ENCODE assay signal across 19 mouse cellular contexts in the genomic region with DNA sequence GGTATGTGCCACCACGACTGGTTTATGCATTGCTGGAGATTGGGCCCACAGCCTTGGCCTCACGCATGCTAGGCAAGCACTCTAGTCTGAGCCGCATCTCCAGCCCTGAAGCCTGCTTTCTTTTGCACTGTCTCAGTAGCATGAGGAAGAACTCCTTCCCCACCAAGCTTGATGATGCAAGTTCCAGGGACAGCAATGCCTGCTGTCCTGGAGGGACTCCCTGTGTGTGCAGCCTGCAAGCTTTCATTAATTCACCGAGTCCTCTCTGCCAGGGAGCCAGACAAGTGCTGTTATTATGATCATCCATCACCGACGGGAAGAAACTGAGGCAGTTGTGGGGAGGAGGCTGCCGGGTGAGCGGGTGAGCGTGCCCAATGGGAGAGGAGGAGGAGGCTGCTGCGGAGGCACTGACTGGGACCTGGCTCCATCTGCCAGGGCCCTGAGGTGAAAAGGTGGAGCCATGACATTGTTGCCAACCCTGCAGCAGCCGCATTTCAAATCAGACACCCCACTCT. TPM values are rescaled to one million over a fixed set of nuclear protein-coding genes. Genes with fewer than 3 reads are reported as not detected.
DNase-seq lines count a peak whose midpoint lies in the region; ATAC-seq lines count a peak whose summit lies in the region.
"Had no signal": no experiment of that assay in that cellular context is flagged by ENCODE, and none has a peak within 500 bp of the region (broad histone marks: within the 10 kb centered on the region; RNA-seq: fewer than 3 reads in every experiment).

No protein-coding gene starts in this region.

- peak overlapping the region; percentile 29; the same call in 1 of the 2 replicates for H3K27ac ChIP-seq in hindbrain, embryonic 10.5 days
- H3K27ac ChIP-seq in hindbrain, embryonic 16.5 days (ENCODE audit: low read depth, low read length): no peak overlapping the region
- peak overlapping the region; percentile 46 for H3K27ac ChIP-seq in midbrain, embryonic 10.5 days (replicated peaks)
- H3K27ac ChIP-seq in midbrain, embryonic 14.5 days (replicated peaks; ENCODE audit: low read depth, low read length): no peak overlapping the region
- H3K27ac ChIP-seq in neural tube, embryonic 12.5 days: 0 out of 2 replicates have a peak overlapping the region, but pooled peaks have one; percentile 6
- no peak overlapping the region for H3K27ac ChIP-seq in neural tube, embryonic 15.5 days (replicated peaks)
- H3K27ac ChIP-seq: gastrocnemius, adult 2 months had no signal

- no peak overlapping the region for H3K4me2 ChIP-seq in hindbrain, embryonic 16.5 days (ENCODE audit: low read length)
- no peak overlapping the region for H3K4me2 ChIP-seq in midbrain, embryonic 14.5 days (ENCODE audit: low read length)
- 0 out of 2 replicates have a peak overlapping the region, but pooled peaks have one; percentile 5 for H3K4me2 ChIP-seq in neural tube, embryonic 12.5 days (replicated peaks)
- no peak overlapping the region for H3K4me2 ChIP-seq in neural tube, embryonic 15.5 days
- H3K4me2 ChIP-seq: heart, embryonic 11.5 days had no signal

- WGBS in hindbrain, embryonic 10.5 days: 51% methylated on average over 11 of the region's 11 CpGs
- WGBS in hindbrain, embryonic 16.5 days: 27% methylated on average over 11 of the region's 11 CpGs
- 67% methylated on average over 11 of the region's 11 CpGs for WGBS in midbrain, embryonic 10.5 days
- 41% methylated on average over 11 of the region's 11 CpGs for WGBS in midbrain, embryonic 14.5 days
- WGBS in neural tube, embryonic 12.5 days: 32% methylated on average over 11 of the region's 11 CpGs
- 30% methylated on average over 11 of the region's 11 CpGs for WGBS in neural tube, embryonic 15.5 days

- ATAC-seq in hindbrain, embryonic 16.5 days: no peak
- no peak for ATAC-seq in midbrain, embryonic 14.5 days (ENCODE audit: low FRiP score, low TSS enrichment)
- no peak for ATAC-seq in neural tube, embryonic 12.5 days (ENCODE audit: low FRiP score, low read depth)
- ATAC-seq in neural tube, embryonic 15.5 days (ENCODE audit: low FRiP score): no peak
- ATAC-seq: activated CD4-positive, CD25-positive, alpha-beta regulatory T cell, adult 4 months; forebrain, embryonic 14.5 days; forebrain, postnatal 0 days had no signal

- peaks cover 11% of the 10 kb centered on the region for H3K4me1 ChIP-seq in hindbrain, embryonic 10.5 days (replicated peaks)
- H3K4me1 ChIP-seq in hindbrain, embryonic 16.5 days (ENCODE audit: control insufficient read depth, insufficient read depth, low read depth, low read length): peaks cover 3% of the 10 kb centered on the region; the same call in 1 of the 2 replicates
- peaks cover 7% of the 10 kb centered on the region for H3K4me1 ChIP-seq in midbrain, embryonic 10.5 days
- no peaks in the 10 kb centered on the region for H3K4me1 ChIP-seq in midbrain, embryonic 14.5 days (ENCODE audit: control insufficient read depth, insufficient read depth, low read length)
- peaks cover 8% of the 10 kb centered on the region; the same call in 1 of the 2 replicates for H3K4me1 ChIP-seq in neural tube, embryonic 12.5 days
- H3K4me1 ChIP-seq in neural tube, embryonic 15.5 days: peaks cover 6% of the 10 kb centered on the region; the same call in 1 of the 2 replicates

- DNase-seq in hindbrain, embryonic 10.5 days (ENCODE audit: low spot score): no peak
- no peak for DNase-seq in midbrain, embryonic 10.5 days (ENCODE audit: low spot score)
- DNase-seq in midbrain, embryonic 14.5 days: no peak
- no peak for DNase-seq in adrenal gland, adult (ENCODE audit: inconsistent age in 2 of 2, low spot score in 1 of 2)
- DNase-seq: adrenal gland, postnatal 10 days; adrenal gland, postnatal 36 days; cerebellum, adult 18-20 months; cerebellum, adult 9-10 months; cerebellum, postnatal 14 days; forebrain, postnatal 0 days; gastrocnemius, adult 2 months; gastrocnemius, postnatal 14 days; heart, adult 11 months had no signal

- no peaks in the 10 kb centered on the region for H3K9me3 ChIP-seq in hindbrain, embryonic 10.5 days
- no peaks in the 10 kb centered on the region for H3K9me3 ChIP-seq in hindbrain, embryonic 16.5 days (ENCODE audit: control insufficient read depth, low read length)
- H3K9me3 ChIP-seq in midbrain, embryonic 10.5 days (replicated peaks): no peaks in the 10 kb centered on the region
- no peaks in the 10 kb centered on the region for H3K9me3 ChIP-seq in midbrain, embryonic 14.5 days (ENCODE audit: control insufficient read depth, low read length)
- H3K9me3 ChIP-seq in neural tube, embryonic 12.5 days: no peaks in the 10 kb centered on the region
- no peaks in the 10 kb centered on the region for H3K9me3 ChIP-seq in neural tube, embryonic 15.5 days (replicated peaks)

- no peaks in the 10 kb centered on the region for H3K36me3 ChIP-seq in hindbrain, embryonic 10.5 days
- no peaks in the 10 kb centered on the region for H3K36me3 ChIP-seq in hindbrain, embryonic 16.5 days (ENCODE audit: control insufficient read depth, insufficient read depth, low read length)
- no peaks in the 10 kb centered on the region for H3K36me3 ChIP-seq in midbrain, embryonic 10.5 days
- no peaks in the 10 kb centered on the region for H3K36me3 ChIP-seq in midbrain, embryonic 14.5 days (ENCODE audit: control insufficient read depth, insufficient read depth, low read length)
- no peaks in the 10 kb centered on the region for H3K36me3 ChIP-seq in neural tube, embryonic 12.5 days
- H3K36me3 ChIP-seq in neural tube, embryonic 15.5 days: no peaks in the 10 kb centered on the region

- H3K9ac ChIP-seq in hindbrain, embryonic 16.5 days (ENCODE audit: low read depth, low read length): no peak overlapping the region
- no peak overlapping the region for H3K9ac ChIP-seq in midbrain, embryonic 14.5 days (replicated peaks; ENCODE audit: low read length)
- no peak overlapping the region for H3K9ac ChIP-seq in neural tube, embryonic 12.5 days
- H3K9ac ChIP-seq in neural tube, embryonic 15.5 days (replicated peaks): no peak overlapping the region
- H3K9ac ChIP-seq: forebrain, postnatal 0 days had no signal

- no peak overlapping the region for H3K4me3 ChIP-seq in hindbrain, embryonic 10.5 days
- H3K4me3 ChIP-seq in hindbrain, embryonic 16.5 days (ENCODE audit: low read length): no peak overlapping the region
- H3K4me3 ChIP-seq in midbrain, embryonic 10.5 days: no peak overlapping the region
- H3K4me3 ChIP-seq in midbrain, embryonic 14.5 days (replicated peaks; ENCODE audit: low read depth, low read length): no peak overlapping the region
- H3K4me3 ChIP-seq in neural tube, embryonic 12.5 days: no peak overlapping the region
- H3K4me3 ChIP-seq in neural tube, embryonic 15.5 days (replicated peaks): no peak overlapping the region
- H3K4me3 ChIP-seq: gastrocnemius, adult 2 months had no signal

- H3K27me3 ChIP-seq in hindbrain, embryonic 10.5 days (ENCODE audit: insufficient read depth, poor library complexity, severe bottlenecking): no peaks in the 10 kb centered on the region
- H3K27me3 ChIP-seq in hindbrain, embryonic 16.5 days (replicated peaks; ENCODE audit: control insufficient read depth, insufficient read depth, low read length): no peaks in the 10 kb centered on the region
- no peaks in the 10 kb centered on the region for H3K27me3 ChIP-seq in midbrain, embryonic 10.5 days (ENCODE audit: low read depth, poor library complexity, severe bottlenecking)
- no peaks in the 10 kb centered on the region for H3K27me3 ChIP-seq in midbrain, embryonic 14.5 days (ENCODE audit: control insufficient read depth, insufficient read depth, low read length)
- H3K27me3 ChIP-seq in neural tube, embryonic 12.5 days (replicated peaks): no peaks in the 10 kb centered on the region
- 0 out of 2 replicates have a peak, but pooled peaks cover 3% of the 10 kb centered on the region for H3K27me3 ChIP-seq in neural tube, embryonic 15.5 days (replicated peaks)

RNA-seq across cellular contexts. Expression of gene Megf11, which starts 14.1 kb away (rescaled TPM):
- 1.0 and 5.6 TPM in 2 replicates for polyA plus RNA-seq in hindbrain, embryonic 10.5 days (2016; fragmentation: Nextera tagmentation; extraction: Ambion mirVana)
- polyA plus RNA-seq in hindbrain, embryonic 16.5 days (2015; fragmentation: Nextera tagmentation; extraction: Ambion mirVana): 20.0 and 20.2 TPM in 2 replicates
- polyA plus RNA-seq in midbrain, embryonic 10.5 days (2016; fragmentation: Nextera tagmentation; extraction: Ambion mirVana): 1.3 and 2.6 TPM in 2 replicates
- polyA plus RNA-seq in midbrain, embryonic 14.5 days (2014; fragmentation: Nextera tagmentation; extraction: Ambion mirVana): 17.1 and 18.6 TPM in 2 replicates
- polyA plus RNA-seq in neural tube, embryonic 12.5 days (2016; fragmentation: Nextera tagmentation; extraction: Ambion mirVana): 10.8 and 12.5 TPM in 2 replicates
- polyA plus RNA-seq in neural tube, embryonic 15.5 days (2015; fragmentation: Nextera tagmentation; extraction: Ambion mirVana): 16.5 and 17.8 TPM in 2 replicates

RNA-seq across cellular contexts. Expression of gene Dis3l, which starts 30.3 kb away (rescaled TPM):
- 20.6 and 22.0 TPM in 2 replicates for polyA plus RNA-seq in hindbrain, embryonic 10.5 days (2016; fragmentation: Nextera tagmentation; extraction: Ambion mirVana)
- 20.0 and 22.7 TPM in 2 replicates for polyA plus RNA-seq in hindbrain, embryonic 16.5 days (2015; fragmentation: Nextera tagmentation; extraction: Ambion mirVana)
- 22.0 and 22.9 TPM in 2 replicates for polyA plus RNA-seq in midbrain, embryonic 10.5 days (2016; fragmentation: Nextera tagmentation; extraction: Ambion mirVana)
- polyA plus RNA-seq in midbrain, embryonic 14.5 days (2014; fragmentation: Nextera tagmentation; extraction: Ambion mirVana): 17.1 and 23.9 TPM in 2 replicates
- 21.4 and 21.9 TPM in 2 replicates for polyA plus RNA-seq in neural tube, embryonic 12.5 days (2016; fragmentation: Nextera tagmentation; extraction: Ambion mirVana)
- 20.5 and 21.8 TPM in 2 replicates for polyA plus RNA-seq in neural tube, embryonic 15.5 days (2015; fragmentation: Nextera tagmentation; extraction: Ambion mirVana)

Comparison
In these comparisons a context has a peak if more than half of its experiments do, and no peak if none do; other contexts are left out.
1. H3K27ac ChIP-seq: peak in hindbrain, embryonic 10.5 days (single experiment), midbrain, embryonic 10.5 days (single experiment) and neural tube, embryonic 12.5 days (single experiment); none in hindbrain, embryonic 16.5 days (single experiment), midbrain, embryonic 14.5 days (single experiment) and neural tube, embryonic 15.5 days (single experiment).